Mouse (Mus musculus) stomach, embryonic 14.5 days (tissue): Measurements from ENCODE around the gene Gnpat. TPM values are rescaled to one million over a fixed set of nuclear protein-coding genes. Genes with fewer than 3 reads are reported as not detected.

Experiments
- ATAC-seq: fragments of 200-750 bp; cut with Nextera tagmentation; 2 replicates; pipeline ENCODE4 v1.8.0; 2017; ENCODE audit warnings: low read depth, moderate TSS enrichment; ENCODE audit not compliant: insufficient number of reproducible peaks, insufficient read depth, low FRiP score
- H3K27ac ChIP-seq: fragments of 300-500 bp; sonication (generic); 2 replicates; pipeline ENCODE4 v1.5.1; 2014; ENCODE audit warnings: mild to moderate bottlenecking, low read length, moderate library complexity, mixed read lengths
- H3K27me3 ChIP-seq: fragments of 300-500 bp; sonication (generic); 2 replicates; pipeline ENCODE4 v1.6.1; 2014; ENCODE audit warnings: low read length, control low read depth, mixed read lengths; ENCODE audit not compliant: control insufficient read depth, insufficient read depth
- H3K36me3 ChIP-seq: fragments of 300-500 bp; sonication (generic); 2 replicates; pipeline ENCODE4 v1.6.1; 2014; ENCODE audit warnings: mild to moderate bottlenecking, control low read depth, low read length, moderate library complexity, mixed read lengths; ENCODE audit not compliant: control insufficient read depth, insufficient read depth
- H3K4me1 ChIP-seq: fragments of 300-500 bp; sonication (generic); 2 replicates; pipeline ENCODE4 v1.6.1; 2014; ENCODE audit warnings: low read length, control low read depth, mixed read lengths; ENCODE audit not compliant: control insufficient read depth, insufficient read depth
- H3K4me2 ChIP-seq: fragments of 300-500 bp; sonication (generic); replicated peaks from 2 replicates; pipeline ENCODE4 v1.6.1; 2014; ENCODE audit warnings: low read depth, low read length, control low read depth
- H3K4me3 ChIP-seq: fragments of 300-500 bp; sonication (generic); 2 replicates; pipeline ENCODE4 v1.5.1; 2014; ENCODE audit warnings: low read depth, low read length, control low read depth
- H3K9ac ChIP-seq: fragments of 300-500 bp; sonication (generic); replicated peaks from 2 replicates; pipeline ENCODE4 v1.6.1; 2014; ENCODE audit warnings: low read depth, mild to moderate bottlenecking, control low read depth, low read length, moderate library complexity, mixed read lengths
- H3K9me3 ChIP-seq: fragments of 300-500 bp; sonication (generic); 2 replicates; pipeline ENCODE4 v1.6.1; 2016; ENCODE audit warnings: low read depth, low read length, control low read depth; ENCODE audit not compliant: control insufficient read depth
- WGBS: fragments of 180-500 bp; shearing (Covaris S2); extraction: QIAGEN DNeasy Blood & Tissue Kit; methylation state at CpG from one replicate; pipeline ENCODE4 v1.1.7; 2014; 5-methylcytosine and 5-hydroxymethylcytosine counted together
- polyA plus RNA-seq: library from polyadenylated mRNA; unstranded; fragments of >200 nt; fragmentation: Nextera tagmentation; extraction: Ambion mirVana; gene quantifications from 2 replicates; pipeline ENCODE4 v1.2.1, GENCODE M21; 2014

Gene Gnpat
- polyA plus RNA-seq, 1 experiment from 2014 or later, result 98.0 TPM

- H3K4me1 ChIP-seq, result no peaks in the 10 kb centered on the region
- 25% methylated on average over 7 of the region's 7 CpGs for WGBS
- H3K36me3 ChIP-seq, result no peaks in the 10 kb centered on the region
- H3K4me2 ChIP-seq, result no peak overlapping the region
- no peak overlapping the region for H3K27ac ChIP-seq
- no peaks in the 10 kb centered on the region for H3K9me3 ChIP-seq
- no peaks in the 10 kb centered on the region for H3K27me3 ChIP-seq
- no peak overlapping the region for H3K4me3 ChIP-seq
- H3K9ac ChIP-seq, result no peak overlapping the region
- ATAC-seq, result no peak
Measured at GRCm38 (mm10) chr8:124826658-124827057, 36.2 kb upstream of the Gnpat start.

DNA sequence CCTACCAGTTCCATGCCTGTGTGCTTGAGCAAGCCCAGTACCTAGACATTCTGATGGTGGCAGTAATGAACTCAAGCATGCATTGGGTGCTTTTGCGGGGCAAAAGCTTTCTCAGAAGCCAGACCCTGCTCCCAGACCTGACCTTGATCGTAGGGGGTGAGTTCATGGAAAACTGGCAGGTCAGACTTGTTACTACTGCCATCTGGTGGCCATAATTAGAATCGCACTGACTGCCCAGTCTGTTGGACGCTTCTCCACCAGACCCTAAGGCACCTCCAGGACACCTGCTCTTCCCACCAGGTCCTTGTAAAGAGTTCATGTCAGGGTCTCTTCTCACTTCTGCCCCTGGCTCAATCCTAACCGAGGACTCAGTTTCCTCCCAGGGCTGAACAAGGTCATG is 35.4 kb upstream of the Gnpat start:
- ATAC-seq, result no peak
- Histone ChIP-seq H3K27ac (no peak overlapping the region), H3K9me3 (no peaks in the 10 kb centered on the region), H3K27me3 (no peaks in the 10 kb centered on the region), H3K36me3 (no peaks in the 10 kb centered on the region), H3K4me1 (no peaks in the 10 kb centered on the region), H3K4me2 (no peak overlapping the region), H3K4me3 (no peak overlapping the region), H3K9ac (no peak overlapping the region)
- 2% methylated on average over 5 of the region's 5 CpGs for WGBS

DNA sequence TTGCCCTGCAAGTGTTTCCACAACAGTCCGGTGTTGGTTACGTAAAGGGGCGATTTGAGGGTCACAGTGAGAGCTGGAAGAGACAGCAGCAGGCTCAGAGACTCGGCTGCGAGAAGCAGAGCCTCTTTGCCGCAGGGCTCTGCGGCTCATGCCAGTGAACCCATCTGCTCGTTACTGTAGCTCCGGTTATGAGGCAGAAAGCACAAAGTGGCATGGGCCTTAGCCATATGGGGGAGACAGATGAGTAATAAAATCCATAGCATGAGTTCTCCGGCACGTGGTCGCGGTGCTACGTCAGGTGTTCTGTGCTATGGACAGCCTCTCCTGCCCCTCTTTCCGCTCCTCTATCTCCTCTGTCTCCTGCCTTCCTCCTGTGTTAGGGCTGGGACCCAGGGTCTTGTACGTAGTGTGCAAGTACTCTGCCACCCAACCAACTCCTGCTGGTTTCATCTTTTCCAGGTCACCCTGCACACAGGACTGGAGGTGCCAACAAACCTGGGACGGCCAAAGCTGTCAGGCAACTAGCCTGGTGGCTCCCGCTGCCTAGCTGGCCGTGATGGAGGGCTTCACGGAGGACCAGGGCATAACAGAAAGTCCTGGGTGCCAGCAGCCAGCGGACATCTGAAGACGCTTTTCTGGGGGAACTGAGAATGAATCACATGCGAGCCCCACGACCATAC is 34.1 kb upstream of the Gnpat start:
- no peak overlapping the region for H3K4me3 ChIP-seq
- H3K27me3 ChIP-seq, result no peaks in the 10 kb centered on the region
- H3K4me2 ChIP-seq, result no peak overlapping the region
- H3K9me3 ChIP-seq, result no peaks in the 10 kb centered on the region
- no peak overlapping the region for H3K27ac ChIP-seq
- 79% methylated on average over 24 of the region's 24 CpGs for WGBS
- no peak overlapping the region for H3K9ac ChIP-seq
- no peaks in the 10 kb centered on the region for H3K4me1 ChIP-seq
- ATAC-seq, result no peak
- no peaks in the 10 kb centered on the region for H3K36me3 ChIP-seq

DNA sequence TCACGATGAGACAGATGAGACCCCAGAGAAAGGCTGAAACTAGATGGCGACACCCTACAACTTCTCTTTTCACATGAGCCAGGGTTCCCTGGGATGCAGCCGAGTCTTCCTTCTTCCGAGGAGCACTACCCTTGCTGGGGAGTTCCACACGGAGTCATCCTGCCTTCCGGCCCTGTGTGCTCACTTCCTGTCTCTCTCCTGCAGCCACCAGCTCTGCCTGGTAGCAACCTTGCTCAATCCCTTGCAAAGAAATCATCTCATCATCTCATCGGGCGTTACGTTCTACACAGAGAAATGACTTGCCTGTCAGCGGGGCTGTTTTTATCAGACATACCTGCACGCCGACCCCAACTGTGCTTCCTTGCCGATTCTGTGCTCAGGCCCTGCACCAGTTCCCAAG is 32.8 kb upstream of the Gnpat start:
- Histone ChIP-seq H3K27me3 (no peaks in the 10 kb centered on the region), H3K27ac (no peak overlapping the region), H3K9ac (no peak overlapping the region), H3K4me1 (0 out of 2 replicates have a peak, but pooled peaks cover 2% of the 10 kb centered on the region), H3K4me3 (no peak overlapping the region), H3K9me3 (no peaks in the 10 kb centered on the region), H3K4me2 (no peak overlapping the region), H3K36me3 (no peaks in the 10 kb centered on the region)
- ATAC-seq, result no peak
- WGBS, result 79% methylated on average over 13 of the region's 13 CpGs

- Histone ChIP-seq H3K9ac (no peak overlapping the region), H3K4me3 (no peak overlapping the region), H3K4me2 (no peak overlapping the region), H3K27ac (no peak overlapping the region), H3K9me3 (no peaks in the 10 kb centered on the region), H3K4me1 (0 out of 2 replicates have a peak, but pooled peaks cover 2% of the 10 kb centered on the region), H3K27me3 (no peaks in the 10 kb centered on the region), H3K36me3 (no peaks in the 10 kb centered on the region)
- 72% methylated on average over 6 of the region's 6 CpGs for WGBS
- ATAC-seq, result no peak
Measured at GRCm38 (mm10) chr8:124831531-124831930, 31.3 kb upstream of the Gnpat start.

DNA sequence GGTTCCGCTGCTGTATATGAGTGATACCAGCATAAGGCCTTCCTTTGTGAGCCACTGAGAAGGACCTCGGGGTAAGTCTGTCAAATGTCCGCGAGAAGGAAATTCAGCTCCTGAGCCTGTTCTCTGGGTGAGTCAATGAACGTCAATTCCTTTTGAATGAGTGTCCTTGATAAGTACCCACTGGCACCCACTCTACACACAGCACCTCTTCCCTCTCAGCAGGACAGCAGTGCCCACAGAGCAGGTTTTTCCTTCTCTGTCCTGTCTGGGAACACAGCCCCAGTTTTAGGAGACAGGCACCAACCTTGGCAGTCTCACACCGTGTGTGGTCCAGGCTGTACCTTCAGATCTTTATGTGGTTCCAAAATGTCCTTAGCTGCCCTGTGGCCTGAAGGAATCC is 30.9 kb upstream of the Gnpat start:
- H3K36me3 ChIP-seq, result no peaks in the 10 kb centered on the region
- 86% methylated on average over 6 of the region's 6 CpGs for WGBS
- 0 out of 2 replicates have a peak, but pooled peaks cover 2% of the 10 kb centered on the region for H3K4me1 ChIP-seq
- no peaks in the 10 kb centered on the region for H3K27me3 ChIP-seq
- no peak overlapping the region for H3K4me3 ChIP-seq
- no peak overlapping the region for H3K9ac ChIP-seq
- no peaks in the 10 kb centered on the region for H3K9me3 ChIP-seq
- ATAC-seq, result no peak
- no peak overlapping the region for H3K4me2 ChIP-seq
- H3K27ac ChIP-seq, result no peak overlapping the region

GRCm38 (mm10) chr8:124833430-124834205 is 29.2 kb upstream of the Gnpat start:
- Histone ChIP-seq H3K4me1 (0 out of 2 replicates have a peak, but pooled peaks cover 2% of the 10 kb centered on the region), H3K9ac (no peak overlapping the region), H3K9me3 (no peaks in the 10 kb centered on the region), H3K27ac (no peak overlapping the region), H3K36me3 (peaks cover 7% of the 10 kb centered on the region; the same call in 1 of the 2 replicates), H3K4me3 (no peak overlapping the region), H3K4me2 (peak overlapping the region; percentile 19; the same call in 1 of the 2 replicates), H3K27me3 (no peaks in the 10 kb centered on the region)
- no peak for ATAC-seq
- 35% methylated on average over 15 of the region's 15 CpGs for WGBS

DNA sequence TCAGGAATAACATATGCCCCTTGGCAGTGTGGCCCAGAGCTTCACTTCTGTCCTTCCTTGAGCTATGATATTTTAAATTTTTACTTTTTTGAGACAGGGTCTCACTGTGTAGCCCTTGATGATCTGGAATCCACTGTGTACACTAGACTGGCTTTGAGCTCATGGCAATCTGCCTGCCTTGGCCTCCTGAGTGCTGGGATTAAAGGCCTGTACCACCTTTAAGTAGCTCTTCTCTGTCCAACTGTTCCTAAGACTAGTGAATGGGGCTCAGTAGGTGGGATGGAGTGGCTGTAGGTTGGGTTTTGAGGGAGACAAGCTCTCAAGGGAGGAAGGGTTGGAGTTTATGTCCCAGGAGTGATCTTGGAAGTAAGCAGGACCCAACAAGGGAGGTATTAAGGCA is 27.0 kb upstream of the Gnpat start:
- no peak overlapping the region for H3K9ac ChIP-seq

More for the DNA sequence above, 27.0 kb upstream of the Gnpat start:
- no peaks in the 10 kb centered on the region for H3K9me3 ChIP-seq
- H3K27me3 ChIP-seq, result no peaks in the 10 kb centered on the region
- peaks cover 27% of the 10 kb centered on the region for H3K36me3 ChIP-seq
- no peak for ATAC-seq
- H3K4me3 ChIP-seq, result no peak overlapping the region
- H3K4me2 ChIP-seq, result no peak overlapping the region
- H3K27ac ChIP-seq, result no peak overlapping the region
- 0 out of 2 replicates have a peak, but pooled peaks cover 2% of the 10 kb centered on the region for H3K4me1 ChIP-seq
